Mouse (Mus musculus) hindbrain, embryonic 12.5 days (tissue): ENCODE measurements around the gene Tubb2b. TPM values are rescaled to one million over a fixed set of nuclear protein-coding genes. Genes with fewer than 3 reads are reported as not detected.

ENCODE experiments used
- ATAC-seq: fragments of 200-750 bp; cut with Nextera tagmentation; 2 replicates; pipeline ENCODE4 v1.8.0; 2017; ENCODE audit warnings: moderate TSS enrichment; ENCODE audit not compliant: low FRiP score
- H3K27ac ChIP-seq: fragments of 300-500 bp; sonication (generic); 2 replicates; pipeline ENCODE4 v1.5.1; 2016; ENCODE audit warnings: mild to moderate bottlenecking
- H3K27me3 ChIP-seq: fragments of 300-500 bp; sonication (generic); 2 replicates; pipeline ENCODE4 v1.6.1; 2016; ENCODE audit warnings: mild to moderate bottlenecking
- H3K36me3 ChIP-seq: fragments of 300-500 bp; sonication (generic); 2 replicates; pipeline ENCODE4 v1.6.1; 2016; ENCODE audit warnings: mild to moderate bottlenecking
- H3K4me1 ChIP-seq: fragments of 300-500 bp; sonication (generic); 2 replicates; pipeline ENCODE4 v1.6.1; 2016
- H3K4me2 ChIP-seq: fragments of 300-500 bp; sonication (generic); replicated peaks from 2 replicates; pipeline ENCODE4 v1.6.1; 2016; ENCODE audit warnings: mild to moderate bottlenecking
- H3K4me3 ChIP-seq: fragments of 300-500 bp; sonication (generic); 2 replicates; pipeline ENCODE4 v1.5.1; 2016; ENCODE audit warnings: mild to moderate bottlenecking
- H3K9ac ChIP-seq: fragments of 300-500 bp; sonication (generic); 2 replicates; pipeline ENCODE4 v1.6.1; 2016; ENCODE audit warnings: mild to moderate bottlenecking, moderate library complexity
- H3K9me3 ChIP-seq: fragments of 300-500 bp; sonication (generic); replicated peaks from 2 replicates; pipeline ENCODE4 v1.6.1; 2016; ENCODE audit warnings: mild to moderate bottlenecking
- WGBS: fragments of 180-500 bp; shearing (Covaris S2); methylation state at CpG from one replicate; pipeline ENCODE4 v1.1.7; 2016; 5-methylcytosine and 5-hydroxymethylcytosine counted together
- polyA plus RNA-seq: library from polyadenylated mRNA; unstranded; fragments of >200 nt; fragmentation: Nextera tagmentation; extraction: Ambion mirVana; gene quantifications from 2 replicates; pipeline ENCODE4 v1.2.1, GENCODE M21; 2016

Gene Tubb2b
- polyA plus RNA-seq, 1 experiment from 2014 or later = 373 TPM

DNA sequence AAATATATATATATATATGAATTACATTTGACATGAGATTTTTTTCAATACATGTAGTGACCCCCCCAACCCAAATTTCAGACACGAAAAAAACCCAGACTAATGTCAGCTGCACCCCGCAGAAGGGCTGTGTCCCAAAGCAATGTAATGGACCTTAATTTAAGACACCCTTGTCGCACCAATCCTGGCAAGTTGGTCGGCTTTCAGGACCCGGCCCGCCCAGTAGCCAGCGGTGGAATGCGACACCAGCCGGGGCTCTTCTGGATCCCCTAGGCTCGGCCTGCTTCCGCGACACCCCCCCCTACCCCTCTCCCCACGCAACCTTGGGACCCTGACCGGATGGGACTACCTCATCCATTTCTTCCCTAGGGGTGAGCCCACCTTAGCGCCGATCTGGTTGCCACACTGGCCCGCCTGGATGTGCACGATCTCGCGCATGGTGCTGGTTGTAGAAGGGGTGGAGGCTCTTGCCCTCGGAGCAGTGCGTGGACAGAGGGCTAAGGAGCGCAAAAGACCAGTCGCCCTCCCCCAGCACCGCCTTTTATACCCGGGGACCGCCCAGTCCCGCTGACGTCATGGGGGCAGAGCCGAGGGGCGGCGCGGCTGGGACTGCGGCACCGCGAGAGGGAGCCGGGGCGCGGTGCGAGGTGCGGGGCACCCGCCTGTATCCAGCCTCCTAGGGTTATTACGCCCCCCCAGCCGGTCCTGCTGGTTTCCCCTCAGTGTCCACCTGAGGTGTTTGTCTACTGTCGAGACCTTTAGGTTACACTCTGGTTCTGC lies 52.6 kb downstream of the Tubb2b start, which contains the start of gene Tubb2a:
Gene Tubb2a, minus strand, starts transcription at position 516 of the 780 bp plus-strand sequence.
- H3K27ac ChIP-seq = peak within 1 kb of the TSS; percentile 95
- WGBS = 1% methylated on average over 45 of the region's 45 CpGs
- peak; percentile 86 for ATAC-seq
- peaks cover 26% of the 10 kb centered on the region for H3K4me1 ChIP-seq
- H3K9me3 ChIP-seq = no peaks in the 10 kb centered on the region
- no peaks in the 10 kb centered on the region; the same call in 1 of the 2 replicates for H3K27me3 ChIP-seq
- H3K9ac ChIP-seq = peak within 1 kb of the TSS; percentile 84
- peak within 1 kb of the TSS; percentile 68 for H3K4me3 ChIP-seq
- peaks cover 17% of the 10 kb centered on the region for H3K36me3 ChIP-seq
- peak within 1 kb of the TSS; percentile 63 for H3K4me2 ChIP-seq

Other genes with a start within 250 kb of the Tubb2b start
- gene Serpinb6c, start 224.8 kb downstream of the Tubb2b start, polyA plus RNA-seq = 0.32 and 0.35 TPM in 2 replicates
- gene Nqo2, start 165.8 kb downstream of the Tubb2b start, polyA plus RNA-seq = 15.9 and 16.0 TPM in 2 replicates
- 11.3 and 12.9 TPM in 2 replicates for gene Ripk1, start 128.1 kb downstream of the Tubb2b start, polyA plus RNA-seq
- gene Serpinb6a, start 127.7 kb downstream of the Tubb2b start, polyA plus RNA-seq = 43.0 and 44.2 TPM in 2 replicates
- 34.4 and 44.0 TPM in 2 replicates for gene Bphl, start 92.9 kb downstream of the Tubb2b start, polyA plus RNA-seq
- gene Tubb2a, start 52.5 kb downstream of the Tubb2b start, polyA plus RNA-seq = 785 and 845 TPM in 2 replicates
- 80.5 and 93.8 TPM in 2 replicates for gene Psmg4, start 32.5 kb upstream of the Tubb2b start, polyA plus RNA-seq
- 14.0 and 16.1 TPM in 2 replicates for gene Slc22a23, start 214.7 kb upstream of the Tubb2b start, polyA plus RNA-seq